Mouse (Mus musculus): Measurements from ENCODE around the gene Ugt1a2. TPM values are rescaled to one million over a fixed set of nuclear protein-coding genes. Genes with fewer than 3 reads are reported as not detected.
"Not testable (repeated sequence)": the region's sequence is repeated elsewhere in the genome, so short reads cannot be mapped to it uniquely, and the experiment has no call there.

Gene Ugt1a2
- polyA plus RNA-seq, 1 experiment from 2014 or later: 0.22 TPM

- not testable (repeated sequence) for ATAC-seq (ENCODE audit: low read depth); H3K4me3 ChIP-seq (ENCODE audit: low read depth, low read length); H3K4me1 ChIP-seq (ENCODE audit: control insufficient read depth, insufficient read depth, low read length); H3K9ac ChIP-seq (ENCODE audit: low read depth, low read length); H3K27ac ChIP-seq (replicated peaks; ENCODE audit: low read depth, low read length); H3K27me3 ChIP-seq (replicated peaks; ENCODE audit: control insufficient read depth, insufficient read depth, low read length); H3K4me2 ChIP-seq (ENCODE audit: low read depth, low read length); H3K36me3 ChIP-seq (ENCODE audit: control insufficient read depth, insufficient read depth, low read length); DNase-seq (ENCODE audit: low spot score)
- H3K9me3 ChIP-seq (ENCODE audit: control insufficient read depth, low read length): peaks cover 34% of the 10 kb centered on the region
These were observed 22.7 kb downstream of the Ugt1a2 start for GRCm38 (mm10) chr1:88223011-88223515.

DNA sequence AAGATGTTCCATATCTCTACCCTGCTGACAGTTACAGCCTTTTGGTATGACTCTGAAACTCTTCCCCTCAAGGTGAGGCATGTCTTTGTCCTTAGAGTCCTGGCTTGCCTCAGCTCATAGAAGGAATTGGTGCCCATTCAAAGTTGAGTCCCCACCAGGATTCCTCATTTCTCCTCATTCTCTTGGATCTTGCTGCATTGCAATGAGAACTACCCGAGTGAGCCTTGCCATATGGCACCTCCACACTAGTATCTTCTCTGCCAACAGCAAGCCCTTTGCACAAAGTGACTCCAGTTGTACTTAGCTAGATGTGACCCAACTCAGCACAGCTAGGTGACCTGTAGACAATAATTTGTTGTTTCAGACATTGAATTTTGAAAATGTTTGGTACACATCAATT lies 23.2 kb downstream of the Ugt1a2 start:
- H3K27ac ChIP-seq (replicated peaks; ENCODE audit: low read depth, low read length): no peak overlapping the region
- no peaks in the 10 kb centered on the region for H3K36me3 ChIP-seq (ENCODE audit: control insufficient read depth, insufficient read depth, low read length)
- H3K9ac ChIP-seq (ENCODE audit: low read depth, low read length): no peak overlapping the region
- 43% methylated on average over 1 of the region's 1 CpGs for WGBS
- H3K4me2 ChIP-seq (ENCODE audit: low read depth, low read length): no peak overlapping the region
- ATAC-seq (ENCODE audit: low read depth) (no peak), DNase-seq (ENCODE audit: low spot score) (no peak)
- H3K27me3 ChIP-seq (replicated peaks; ENCODE audit: control insufficient read depth, insufficient read depth, low read length): no peaks in the 10 kb centered on the region
- peaks cover 39% of the 10 kb centered on the region for H3K9me3 ChIP-seq (ENCODE audit: control insufficient read depth, low read length)
- no peak overlapping the region for H3K4me3 ChIP-seq (ENCODE audit: low read depth, low read length)
- H3K4me1 ChIP-seq (ENCODE audit: control insufficient read depth, insufficient read depth, low read length): no peaks in the 10 kb centered on the region

- H3K36me3 ChIP-seq (ENCODE audit: control insufficient read depth, insufficient read depth, low read length): no peaks in the 10 kb centered on the region
- DNase-seq (ENCODE audit: low spot score) (no peak), ATAC-seq (ENCODE audit: low read depth) (no peak)
- H3K4me3 ChIP-seq (ENCODE audit: low read depth, low read length): no peak overlapping the region
- no peaks in the 10 kb centered on the region for H3K27me3 ChIP-seq (replicated peaks; ENCODE audit: control insufficient read depth, insufficient read depth, low read length)
- peaks cover 45% of the 10 kb centered on the region for H3K9me3 ChIP-seq (ENCODE audit: control insufficient read depth, low read length)
- no peak overlapping the region for H3K9ac ChIP-seq (ENCODE audit: low read depth, low read length)
- H3K4me1 ChIP-seq (ENCODE audit: control insufficient read depth, insufficient read depth, low read length): no peaks in the 10 kb centered on the region
- H3K4me2 ChIP-seq (ENCODE audit: low read depth, low read length): no peak overlapping the region
- H3K27ac ChIP-seq (replicated peaks; ENCODE audit: low read depth, low read length): no peak overlapping the region
- 69% methylated on average over 2 of the region's 2 CpGs for WGBS
These were observed 23.8 kb downstream of the Ugt1a2 start for GRCm38 (mm10) chr1:88224029-88224776.

DNA sequence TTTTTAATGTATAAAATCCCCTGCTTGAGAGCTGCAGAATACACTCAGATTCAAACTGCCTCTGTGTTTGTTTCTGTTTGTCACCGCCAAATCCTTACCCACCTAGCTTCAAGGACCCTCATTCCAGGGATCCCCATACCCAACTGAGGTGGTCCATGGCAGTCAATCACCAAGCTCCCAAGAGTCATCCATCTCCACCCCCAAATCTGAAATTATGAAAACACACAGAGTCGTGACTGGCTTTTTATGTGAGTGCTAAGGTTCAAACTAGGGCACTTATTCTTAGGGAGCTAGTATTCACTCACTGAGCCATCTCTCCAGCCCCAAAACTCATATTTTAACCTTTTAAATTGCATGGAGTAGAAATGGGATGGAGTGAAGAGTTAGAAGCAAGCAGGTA lies 24.9 kb downstream of the Ugt1a2 start:
- DNase-seq (ENCODE audit: low spot score); H3K27ac ChIP-seq (replicated peaks; ENCODE audit: low read depth, low read length); H3K4me1 ChIP-seq (ENCODE audit: control insufficient read depth, insufficient read depth, low read length); H3K36me3 ChIP-seq (ENCODE audit: control insufficient read depth, insufficient read depth, low read length); H3K9ac ChIP-seq (ENCODE audit: low read depth, low read length); ATAC-seq (ENCODE audit: low read depth); H3K4me2 ChIP-seq (ENCODE audit: low read depth, low read length); H3K4me3 ChIP-seq (ENCODE audit: low read depth, low read length); H3K27me3 ChIP-seq (replicated peaks; ENCODE audit: control insufficient read depth, insufficient read depth, low read length): not testable (repeated sequence)
- peaks cover 56% of the 10 kb centered on the region for H3K9me3 ChIP-seq (ENCODE audit: control insufficient read depth, low read length)
- 36% methylated on average over 2 of the region's 2 CpGs for WGBS

DNA sequence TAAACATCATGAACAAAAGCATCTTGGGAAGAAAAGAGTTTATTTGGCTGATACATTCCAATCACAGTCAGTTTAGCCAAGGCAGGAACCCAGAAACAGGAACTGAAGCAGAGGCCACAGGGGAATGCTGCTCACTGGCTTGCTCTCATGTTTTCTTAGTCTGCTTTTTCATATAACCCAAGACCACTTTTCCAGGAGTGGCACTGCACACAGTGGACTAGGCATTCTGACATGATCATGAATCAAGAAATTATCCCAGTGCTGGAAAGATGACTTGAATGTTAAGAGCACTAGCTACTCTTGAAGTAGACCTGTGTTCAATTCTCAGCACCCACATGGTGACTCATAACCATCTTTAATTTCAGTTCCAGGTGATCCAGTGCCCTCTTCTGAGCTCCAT lies 25.3 kb downstream of the Ugt1a2 start:
- H3K4me1 ChIP-seq (ENCODE audit: control insufficient read depth, insufficient read depth, low read length): no peaks in the 10 kb centered on the region
- no peak for DNase-seq (ENCODE audit: low spot score)
- H3K27me3 ChIP-seq (replicated peaks; ENCODE audit: control insufficient read depth, insufficient read depth, low read length): no peaks in the 10 kb centered on the region
- no peak for ATAC-seq (ENCODE audit: low read depth)
- H3K27ac ChIP-seq (replicated peaks; ENCODE audit: low read depth, low read length): no peak overlapping the region
- H3K9me3 ChIP-seq (ENCODE audit: control insufficient read depth, low read length): peaks cover 60% of the 10 kb centered on the region
- H3K4me2 ChIP-seq (ENCODE audit: low read depth, low read length): no peak overlapping the region
- no peaks in the 10 kb centered on the region for H3K36me3 ChIP-seq (ENCODE audit: control insufficient read depth, insufficient read depth, low read length)
- no peak overlapping the region for H3K9ac ChIP-seq (ENCODE audit: low read depth, low read length)
- H3K4me3 ChIP-seq (ENCODE audit: low read depth, low read length): no peak overlapping the region

DNA sequence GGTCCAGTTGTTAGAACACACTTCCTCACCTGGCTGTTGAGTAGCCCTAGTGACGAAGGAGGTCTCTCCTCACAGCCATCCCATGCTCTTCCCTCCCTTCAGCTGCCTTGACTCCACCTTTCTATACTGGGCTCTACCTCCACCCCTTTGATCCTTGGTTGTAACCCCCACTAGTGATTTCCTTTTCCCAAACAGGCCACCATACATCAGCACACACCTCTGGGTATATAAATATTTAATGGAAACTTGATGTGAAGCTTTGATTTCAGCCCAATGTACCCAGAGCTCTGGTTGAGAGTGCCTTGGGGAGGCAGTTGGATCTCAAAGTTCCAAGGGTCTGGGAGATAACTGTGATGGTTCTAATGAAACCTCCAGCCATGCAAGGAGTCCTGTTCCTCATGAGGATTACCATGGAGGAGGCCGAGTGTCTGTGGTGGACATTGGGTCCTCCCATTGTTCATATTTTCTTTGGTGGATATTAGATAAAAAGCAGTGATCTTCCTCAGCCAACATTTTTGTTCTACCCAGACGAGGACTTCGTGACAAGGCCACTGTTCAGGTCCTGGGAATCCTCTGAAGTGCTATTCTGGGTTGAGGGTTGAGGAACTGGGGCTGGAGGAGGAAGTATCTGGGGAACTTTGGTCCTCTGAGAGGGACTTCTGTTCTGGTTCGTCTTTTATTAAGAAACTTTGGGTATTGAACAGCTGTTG lies 26.4 kb downstream of the Ugt1a2 start, which contains the start of gene Mroh2a:
TSS of gene Mroh2a (plus strand) at position 317 of the 710 bp plus-strand sequence.
- Histone ChIP-seq H3K9me3 (ENCODE audit: control insufficient read depth, low read length) (peaks cover 71% of the 10 kb centered on the region), H3K27me3 (replicated peaks; ENCODE audit: control insufficient read depth, insufficient read depth, low read length) (no peaks in the 10 kb centered on the region), H3K4me1 (ENCODE audit: control insufficient read depth, insufficient read depth, low read length) (no peaks in the 10 kb centered on the region), H3K36me3 (ENCODE audit: control insufficient read depth, insufficient read depth, low read length) (no peaks in the 10 kb centered on the region), H3K4me2 (ENCODE audit: low read depth, low read length) (no peak within 1 kb of the TSS), H3K27ac (replicated peaks; ENCODE audit: low read depth, low read length) (no peak within 1 kb of the TSS), H3K9ac (ENCODE audit: low read depth, low read length) (no peak within 1 kb of the TSS), H3K4me3 (ENCODE audit: low read depth, low read length) (no peak within 1 kb of the TSS)
- ATAC-seq (ENCODE audit: low read depth): no peak
- no peak for DNase-seq (ENCODE audit: low spot score)
- 56% methylated on average over 5 of the region's 5 CpGs for WGBS

GRCm38 (mm10) chr1:88227482-88227881 lies 27.1 kb downstream of the Ugt1a2 start:
- Histone ChIP-seq H3K27me3 (replicated peaks; ENCODE audit: control insufficient read depth, insufficient read depth, low read length) (no peaks in the 10 kb centered on the region), H3K4me2 (ENCODE audit: low read depth, low read length) (no peak overlapping the region), H3K9me3 (ENCODE audit: control insufficient read depth, low read length) (peaks cover 73% of the 10 kb centered on the region), H3K27ac (replicated peaks; ENCODE audit: low read depth, low read length) (no peak overlapping the region), H3K4me3 (ENCODE audit: low read depth, low read length) (no peak overlapping the region), H3K4me1 (ENCODE audit: control insufficient read depth, insufficient read depth, low read length) (no peaks in the 10 kb centered on the region), H3K36me3 (ENCODE audit: control insufficient read depth, insufficient read depth, low read length) (no peaks in the 10 kb centered on the region), H3K9ac (ENCODE audit: low read depth, low read length) (no peak overlapping the region)
- DNase-seq (ENCODE audit: low spot score) (no peak), ATAC-seq (ENCODE audit: low read depth) (no peak)
- WGBS: 56% methylated on average over 2 of the region's 2 CpGs

- no peak overlapping the region for H3K4me2 ChIP-seq (ENCODE audit: low read depth, low read length)
- no peak overlapping the region for H3K27ac ChIP-seq (replicated peaks; ENCODE audit: low read depth, low read length)
- H3K4me3 ChIP-seq (ENCODE audit: low read depth, low read length): no peak overlapping the region
- no peaks in the 10 kb centered on the region for H3K36me3 ChIP-seq (ENCODE audit: control insufficient read depth, insufficient read depth, low read length)
- H3K9ac ChIP-seq (ENCODE audit: low read depth, low read length): no peak overlapping the region
- WGBS: 68% methylated on average over 7 of the region's 7 CpGs
- H3K27me3 ChIP-seq (replicated peaks; ENCODE audit: control insufficient read depth, insufficient read depth, low read length): no peaks in the 10 kb centered on the region
- DNase-seq (ENCODE audit: low spot score) (no peak), ATAC-seq (ENCODE audit: low read depth) (no peak)
- no peaks in the 10 kb centered on the region for H3K4me1 ChIP-seq (ENCODE audit: control insufficient read depth, insufficient read depth, low read length)
- peaks cover 79% of the 10 kb centered on the region for H3K9me3 ChIP-seq (ENCODE audit: control insufficient read depth, low read length)
These were observed 27.7 kb downstream of the Ugt1a2 start for GRCm38 (mm10) chr1:88228121-88228520.

All from embryonic facial prominence, embryonic 14.5 days (tissue).